Mouse (Mus musculus) megakaryocyte, adult 5-6 weeks (primary cell): ENCODE results near the gene Usp6nl. TPM values are rescaled to one million over a fixed set of nuclear protein-coding genes. Genes with fewer than 3 reads are reported as not detected.

Experiments
- ATAC-seq: 2 replicates; pipeline ENCODE4 v1.8.0; 2016; ENCODE audit warnings: mild to moderate bottlenecking, inconsistent platforms; ENCODE audit not compliant: poor library complexity, severe bottlenecking
- total RNA-seq, 2 experiments: library from RNA; stranded (forward) in 1 of 2; stranded (reverse) in 1 of 2; fragments of 153-499, 151-499 nt in 1 of 2; fragments of 221-1000, 200-1000 nt in 1 of 2; gene quantifications; 2 replicates each; pipeline versions ENCODE4 v1.2.3 to v1.2.4; 2015 to 2017

Usp6nl gene
- total RNA-seq, 2 experiments from 2014 or later: 6.1 to 8.2 TPM

GRCm38 (mm10) chr2:6405059-6406033, 82.9 kb downstream of the Usp6nl start:
- peak; percentile 95 for ATAC-seq

- no peak for ATAC-seq
Measured at GRCm38 (mm10) chr2:6407711-6408110, 85.2 kb downstream of the Usp6nl start.

- ATAC-seq: no peak
Measured at GRCm38 (mm10) chr2:6412645-6413044, 90.2 kb downstream of the Usp6nl start.

- ATAC-seq: no peak
Measured at GRCm38 (mm10) chr2:6413723-6414122, 91.3 kb downstream of the Usp6nl start.

GRCm38 (mm10) chr2:6414400-6414799, 91.9 kb downstream of the Usp6nl start:
- ATAC-seq: no peak

GRCm38 (mm10) chr2:6417158-6417557, 94.7 kb downstream of the Usp6nl start:
- no peak for ATAC-seq

- ATAC-seq: no peak
Measured at GRCm38 (mm10) chr2:6423661-6424550, 101.4 kb downstream of the Usp6nl start.

- ATAC-seq: no peak
Measured at GRCm38 (mm10) chr2:6424851-6425250, 102.4 kb downstream of the Usp6nl start.

- peak; percentile 95 for ATAC-seq
Measured at GRCm38 (mm10) chr2:6436085-6436950, 113.9 kb downstream of the Usp6nl start.

GRCm38 (mm10) chr2:6441688-6442087, 119.2 kb downstream of the Usp6nl start:
- no peak for ATAC-seq

- peak; percentile 97 for ATAC-seq
Measured at GRCm38 (mm10) chr2:6442302-6442701, 119.8 kb downstream of the Usp6nl start.

- no peak for ATAC-seq
Measured at GRCm38 (mm10) chr2:6444015-6444414, 121.5 kb downstream of the Usp6nl start.

GRCm38 (mm10) chr2:6444723-6445169, 122.3 kb downstream of the Usp6nl start:
- no peak for ATAC-seq

GRCm38 (mm10) chr2:6445858-6446257, 123.4 kb downstream of the Usp6nl start:
- no peak for ATAC-seq

GRCm38 (mm10) chr2:6448880-6449279, 126.4 kb downstream of the Usp6nl start:
- peak; percentile 43; the same call in 1 of the 2 replicates for ATAC-seq

- ATAC-seq: no peak
Measured at GRCm38 (mm10) chr2:6449656-6450055, 127.2 kb downstream of the Usp6nl start.

GRCm38 (mm10) chr2:6450544-6450943, 128.1 kb downstream of the Usp6nl start:
- no peak for ATAC-seq

GRCm38 (mm10) chr2:6454941-6455516, 132.6 kb downstream of the Usp6nl start:
- ATAC-seq: no peak

GRCm38 (mm10) chr2:6459282-6460047, 137.0 kb downstream of the Usp6nl start:
- ATAC-seq: no peak
